Mouse (Mus musculus): ENCODE measurements at regions not wholly inside any gene's neighbourhood (a gene's known extent, or its start where the extent isn't known, plus 50 kb on each side); places are given as distances from the start of the nearest gene placed in this dataset.

DNA sequence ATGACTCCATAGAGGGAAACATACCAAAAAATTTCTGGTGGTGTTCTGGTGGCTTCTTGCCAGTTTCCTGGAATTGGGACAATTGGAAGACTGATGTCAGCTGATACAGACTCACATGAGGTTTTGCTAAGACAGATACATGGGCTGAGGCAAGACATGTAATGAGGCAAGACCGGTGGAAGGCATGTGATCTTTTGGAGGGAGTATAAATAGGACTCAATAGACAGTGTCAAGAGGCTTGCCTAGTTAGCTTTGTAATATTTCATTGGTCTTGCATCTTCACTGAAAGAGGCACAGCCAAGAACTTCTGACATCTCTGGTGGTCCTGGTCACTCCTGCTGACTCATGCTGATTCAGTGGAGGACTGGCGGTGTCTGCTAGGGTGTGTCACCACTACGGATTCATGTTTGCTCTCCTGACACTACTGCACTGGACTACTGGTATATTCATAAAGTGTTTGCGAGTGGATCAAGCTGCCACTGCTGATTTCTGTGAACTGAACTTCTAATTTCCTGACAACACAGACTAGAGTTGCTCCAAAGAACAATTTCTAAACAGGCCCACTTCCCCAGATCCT, 697.7 kb upstream of the 4930444P10Rik start:
- TF ChIP-seq POLR2A (IDR thresholded peaks at IDR 0.05; ENCODE audit: low read depth, low read length) = no peak
- no peak for TF ChIP-seq CTCF (IDR thresholded peaks at IDR 0.05; ENCODE audit: extremely low read depth, insufficient read depth, insufficient read length, insufficient replicate concordance)
